Comparison of ENCODE assay signal across 8 mouse cellular contexts in the genomic region with DNA sequence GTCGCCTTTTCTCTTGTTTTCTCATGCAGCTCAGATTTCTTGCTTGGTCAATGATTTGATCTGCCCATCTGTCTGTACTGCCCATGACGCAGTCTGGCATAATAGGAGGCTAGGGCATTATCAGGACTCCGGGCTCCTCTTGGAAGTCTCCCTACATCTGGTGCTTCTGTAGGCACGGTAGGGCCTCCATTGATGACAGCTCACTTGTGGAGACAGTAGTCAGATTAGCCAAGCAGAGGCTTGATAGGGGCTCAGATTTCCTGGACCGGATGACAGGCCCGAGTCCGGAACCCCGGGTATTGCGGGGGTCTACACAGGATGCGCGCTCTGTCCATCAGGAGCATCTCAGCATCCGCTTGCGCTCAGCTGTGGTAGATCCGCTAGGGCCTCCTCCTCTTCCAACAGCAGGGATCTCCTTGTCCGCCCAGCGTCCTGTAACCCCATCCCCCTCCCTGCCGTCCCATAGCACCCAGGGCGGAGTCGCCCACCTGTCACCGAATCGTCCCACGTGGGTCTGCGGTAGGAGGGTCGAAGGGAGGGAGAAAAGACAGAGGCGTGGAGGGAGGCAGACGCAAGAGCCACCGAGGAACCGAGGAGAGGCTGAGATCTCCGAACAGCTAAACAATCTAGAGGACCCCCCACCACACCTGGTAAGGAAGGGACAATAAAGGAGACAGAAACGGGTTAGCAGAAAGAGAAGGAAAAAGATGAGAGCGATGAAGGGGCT. TPM values are rescaled to one million over a fixed set of nuclear protein-coding genes. Genes with fewer than 3 reads are reported as not detected.
DNase-seq lines count a peak whose midpoint lies in the region; ATAC-seq lines count a peak whose summit lies in the region.

No protein-coding gene starts in this region.

- peak overlapping the region; percentile 99 for H3K27ac ChIP-seq in heart, embryonic 13.5 days (replicated peaks)
- peak overlapping the region; percentile 93 for H3K27ac ChIP-seq in liver, embryonic 12.5 days
- H3K27ac ChIP-seq in stomach, embryonic 14.5 days (ENCODE audit: low read length), result peak overlapping the region; percentile 96

- peak overlapping the region; percentile 83 for H3K4me2 ChIP-seq in heart, embryonic 13.5 days
- H3K4me2 ChIP-seq in liver, embryonic 12.5 days, result peak overlapping the region; percentile 94
- H3K4me2 ChIP-seq in stomach, embryonic 14.5 days (replicated peaks; ENCODE audit: low read depth, low read length), result peak overlapping the region; percentile 85

- peak overlapping the region; percentile 99 for H3K4me3 ChIP-seq in erythroblast, embryonic 14.5 days (replicated peaks)
- H3K4me3 ChIP-seq in heart, embryonic 13.5 days, result peak overlapping the region; percentile 97
- peak overlapping the region; percentile 92 for H3K4me3 ChIP-seq in liver, embryonic 12.5 days
- H3K4me3 ChIP-seq in stomach, embryonic 14.5 days (ENCODE audit: low read depth, low read length), result peak overlapping the region; percentile 92

- DNase-seq in B cell, adult 2 months, result peak; percentile 81
- peak; percentile 98 for DNase-seq in brain, adult 2 months (ENCODE audit: low read depth, low spot score)
- DNase-seq in kidney, postnatal 10 days, result peak; percentile 85
- peak; percentile 64 to 72 for DNase-seq in natural killer cell, adult 2 months (ENCODE audit: low spot score in 2 of 2)

- H3K36me3 ChIP-seq in erythroblast, embryonic 14.5 days (ENCODE audit: control insufficient read depth), result peaks cover 22% of the 10 kb centered on the region
- peaks cover 20% of the 10 kb centered on the region for H3K36me3 ChIP-seq in heart, embryonic 13.5 days
- peaks cover 21% of the 10 kb centered on the region for H3K36me3 ChIP-seq in liver, embryonic 12.5 days
- H3K36me3 ChIP-seq in stomach, embryonic 14.5 days (ENCODE audit: control insufficient read depth, insufficient read depth, low read length), result peaks cover 16% of the 10 kb centered on the region

- no peaks in the 10 kb centered on the region for H3K9me3 ChIP-seq in erythroblast, embryonic 14.5 days (ENCODE audit: control insufficient read depth, low read length)
- H3K9me3 ChIP-seq in heart, embryonic 13.5 days, result no peaks in the 10 kb centered on the region
- H3K9me3 ChIP-seq in liver, embryonic 12.5 days (replicated peaks), result no peaks in the 10 kb centered on the region
- no peaks in the 10 kb centered on the region for H3K9me3 ChIP-seq in stomach, embryonic 14.5 days (ENCODE audit: control insufficient read depth, low read depth, low read length)

- peak overlapping the region; percentile 100 for H3K9ac ChIP-seq in heart, embryonic 13.5 days
- H3K9ac ChIP-seq in liver, embryonic 12.5 days, result peak overlapping the region; percentile 97
- H3K9ac ChIP-seq in stomach, embryonic 14.5 days (replicated peaks; ENCODE audit: low read depth, low read length), result peak overlapping the region; percentile 79

- H3K4me1 ChIP-seq in erythroblast, embryonic 14.5 days (ENCODE audit: control insufficient read depth), result peaks cover 46% of the 10 kb centered on the region
- peaks cover 51% of the 10 kb centered on the region for H3K4me1 ChIP-seq in heart, embryonic 13.5 days
- peaks cover 59% of the 10 kb centered on the region for H3K4me1 ChIP-seq in liver, embryonic 12.5 days
- H3K4me1 ChIP-seq in stomach, embryonic 14.5 days (ENCODE audit: control insufficient read depth, insufficient read depth, low read length), result peaks cover 23% of the 10 kb centered on the region

- peak; percentile 73 for ATAC-seq in heart, embryonic 13.5 days (ENCODE audit: extremely low read depth, insufficient number of reproducible peaks, low FRiP score, low TSS enrichment)
- ATAC-seq in liver, embryonic 12.5 days, result peak; percentile 53
- ATAC-seq in stomach, embryonic 14.5 days (ENCODE audit: insufficient number of reproducible peaks, insufficient read depth, low FRiP score, low read depth), result peak; percentile 73

- 1% methylated on average over 31 of the region's 31 CpGs for WGBS in heart, embryonic 13.5 days
- WGBS in liver, embryonic 12.5 days (ENCODE audit: insufficient replicate concordance), result 2% methylated on average over 31 of the region's 31 CpGs
- 3% methylated on average over 31 of the region's 31 CpGs for WGBS in stomach, embryonic 14.5 days

- peaks cover 41% of the 10 kb centered on the region for H3K27me3 ChIP-seq in erythroblast, embryonic 14.5 days (ENCODE audit: control insufficient read depth)
- no peaks in the 10 kb centered on the region for H3K27me3 ChIP-seq in heart, embryonic 13.5 days (replicated peaks)
- peaks cover 19% of the 10 kb centered on the region for H3K27me3 ChIP-seq in liver, embryonic 12.5 days (replicated peaks)
- no peaks in the 10 kb centered on the region for H3K27me3 ChIP-seq in stomach, embryonic 14.5 days (ENCODE audit: control insufficient read depth, insufficient read depth, low read length)

RNA-seq across cellular contexts. Expression of a gene that starts 0.9 kb away (rescaled TPM):
- polyA plus RNA-seq in erythroblast, embryonic 14.5 days (2012), result 2.0 and 2.9 TPM in 2 replicates
- 375 and 413 TPM in 2 replicates for polyA plus RNA-seq in heart, embryonic 13.5 days (2015; fragmentation: Nextera tagmentation; extraction: Ambion mirVana)
- polyA plus RNA-seq in liver, embryonic 12.5 days (2016; fragmentation: Nextera tagmentation; extraction: Ambion mirVana), result 165 and 171 TPM in 2 replicates
- polyA plus RNA-seq in stomach, embryonic 14.5 days (2014; fragmentation: Nextera tagmentation; extraction: Ambion mirVana), result 340 and 351 TPM in 2 replicates

RNA-seq across cellular contexts. Expression of a gene that starts 38.4 kb away (rescaled TPM):
- polyA plus RNA-seq in erythroblast, embryonic 14.5 days (2012), result 11.4 and 12.1 TPM in 2 replicates
- polyA plus RNA-seq in heart, embryonic 13.5 days (2015; fragmentation: Nextera tagmentation; extraction: Ambion mirVana), result 44.7 and 48.0 TPM in 2 replicates
- polyA plus RNA-seq in liver, embryonic 12.5 days (2016; fragmentation: Nextera tagmentation; extraction: Ambion mirVana), result 31.7 and 33.5 TPM in 2 replicates
- polyA plus RNA-seq in stomach, embryonic 14.5 days (2014; fragmentation: Nextera tagmentation; extraction: Ambion mirVana), result 21.3 and 25.0 TPM in 2 replicates

Comparison
In these comparisons a context has a peak if more than half of its experiments do, and no peak if none do; other contexts are left out.
1. Peak in every context shown above with its lines: DNase-seq, ATAC-seq, H3K4me3 ChIP-seq and H3K27ac ChIP-seq.
2. RNA of a gene that starts 0.9 kb away (polyA plus RNA-seq): 375 to 413 TPM in heart, embryonic 13.5 days, 340 to 351 TPM in stomach, embryonic 14.5 days and 165 to 171 TPM in liver, embryonic 12.5 days; 2.0 to 2.9 TPM in erythroblast, embryonic 14.5 days; every median in the first group is over 10 times any median in the second.